Mouse (Mus musculus) cerebellum, adult (tissue): ENCODE results near the gene Bcl10.
A peak's percentile ranks its signal among the peaks of the same experiment; 100 is the strongest.
"Not testable (repeated sequence)": the region's sequence is repeated elsewhere in the genome, so short reads cannot be mapped to it uniquely, and the experiment has no call there.

ENCODE experiments used
- ATAC-seq: cut with Nextera tagmentation; 2 replicates; pipeline ENCODE4 v1.9.2; 2017; ENCODE audit warnings: mild to moderate bottlenecking, moderate library complexity, mixed read lengths; ENCODE audit not compliant: insufficient number of reproducible peaks, low FRiP score, low TSS enrichment

Gene Bcl10

DNA sequence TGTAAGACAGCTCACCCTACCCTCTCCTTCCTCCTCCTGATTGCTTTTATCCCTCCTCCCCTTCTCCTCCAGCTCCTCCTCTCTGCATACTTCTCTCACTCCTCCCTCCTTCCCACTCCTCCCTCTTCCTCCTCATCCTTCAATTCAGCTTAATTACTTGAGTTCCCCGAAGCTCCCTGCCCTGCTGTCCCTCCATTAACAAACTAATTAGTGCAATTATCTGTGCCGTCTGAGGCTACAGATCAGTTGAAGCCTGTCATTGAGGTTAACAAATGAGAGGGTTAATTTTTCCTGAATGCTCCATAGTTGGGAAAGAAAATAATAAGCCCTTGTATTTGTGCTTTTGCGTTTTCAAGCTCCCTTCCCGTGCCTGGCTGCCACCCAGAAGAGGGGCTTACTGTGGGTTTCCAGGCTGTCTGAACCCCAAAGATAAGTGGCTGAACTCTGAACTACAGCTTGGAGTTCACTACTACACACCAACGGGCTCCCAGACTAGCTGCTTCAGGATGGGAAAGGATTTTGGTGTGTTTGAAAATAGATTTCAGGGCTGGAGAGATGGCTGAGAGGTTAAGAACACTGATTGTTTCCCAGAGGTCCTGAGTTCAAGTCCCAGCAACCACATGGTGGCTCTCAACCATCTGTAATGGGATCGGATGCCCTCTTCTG lies 25.1 kb downstream of the Bcl10 start:
- no peak for ATAC-seq

DNA sequence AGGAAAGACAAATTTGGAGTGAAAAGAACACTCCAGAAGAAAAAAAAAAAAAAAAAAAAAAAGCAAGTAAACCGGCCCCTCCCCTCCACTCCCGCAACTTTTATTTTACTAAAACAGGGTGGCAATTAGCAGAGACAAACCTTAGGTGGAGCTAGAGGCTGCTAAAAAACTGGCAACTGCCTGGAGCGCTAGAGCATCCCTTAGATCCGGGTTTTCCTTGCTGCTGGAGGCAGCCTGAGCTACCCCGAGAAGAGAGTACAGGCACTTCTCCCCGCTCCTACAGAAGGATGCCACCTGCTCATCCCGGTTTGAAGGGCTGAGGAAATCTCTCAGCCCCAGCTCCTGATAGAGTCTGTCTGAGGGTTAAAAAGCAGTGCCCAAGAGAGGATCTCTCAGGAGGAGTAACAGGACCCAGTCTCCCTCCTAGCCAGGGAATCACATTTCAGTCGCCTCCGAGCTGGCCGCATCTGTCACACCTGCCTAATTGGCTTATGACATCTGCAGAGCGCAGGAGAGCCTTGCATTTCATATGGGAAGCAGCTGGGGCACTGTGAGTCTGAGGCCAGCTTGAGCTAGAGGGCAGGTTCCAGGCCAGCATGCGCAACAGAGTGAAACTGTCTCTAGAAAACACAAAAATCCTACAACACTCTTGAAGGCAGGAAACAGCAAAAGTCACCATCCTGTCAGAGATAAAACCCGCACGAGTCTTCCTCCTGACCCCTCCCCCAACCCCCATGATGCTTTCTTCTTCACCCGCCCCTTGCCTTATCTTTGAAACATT lies 27.6 kb downstream of the Bcl10 start:
- ATAC-seq, result peak; percentile 87

DNA sequence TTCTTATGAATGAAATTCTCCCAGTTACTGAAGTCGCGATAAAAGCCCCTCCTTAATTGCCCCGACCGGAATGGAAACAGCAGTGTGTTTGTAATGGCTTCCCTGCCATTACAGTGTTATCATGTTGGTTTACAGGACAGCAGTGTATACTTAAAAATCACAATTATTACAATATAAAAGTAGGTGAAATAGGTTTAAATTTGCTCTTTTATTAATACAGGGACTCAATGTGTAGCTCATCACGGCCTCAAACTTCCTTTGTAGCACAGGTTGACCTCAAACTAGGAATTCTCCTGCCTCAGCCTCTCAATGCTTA lies 28.2 kb downstream of the Bcl10 start:
- ATAC-seq, result no peak

DNA sequence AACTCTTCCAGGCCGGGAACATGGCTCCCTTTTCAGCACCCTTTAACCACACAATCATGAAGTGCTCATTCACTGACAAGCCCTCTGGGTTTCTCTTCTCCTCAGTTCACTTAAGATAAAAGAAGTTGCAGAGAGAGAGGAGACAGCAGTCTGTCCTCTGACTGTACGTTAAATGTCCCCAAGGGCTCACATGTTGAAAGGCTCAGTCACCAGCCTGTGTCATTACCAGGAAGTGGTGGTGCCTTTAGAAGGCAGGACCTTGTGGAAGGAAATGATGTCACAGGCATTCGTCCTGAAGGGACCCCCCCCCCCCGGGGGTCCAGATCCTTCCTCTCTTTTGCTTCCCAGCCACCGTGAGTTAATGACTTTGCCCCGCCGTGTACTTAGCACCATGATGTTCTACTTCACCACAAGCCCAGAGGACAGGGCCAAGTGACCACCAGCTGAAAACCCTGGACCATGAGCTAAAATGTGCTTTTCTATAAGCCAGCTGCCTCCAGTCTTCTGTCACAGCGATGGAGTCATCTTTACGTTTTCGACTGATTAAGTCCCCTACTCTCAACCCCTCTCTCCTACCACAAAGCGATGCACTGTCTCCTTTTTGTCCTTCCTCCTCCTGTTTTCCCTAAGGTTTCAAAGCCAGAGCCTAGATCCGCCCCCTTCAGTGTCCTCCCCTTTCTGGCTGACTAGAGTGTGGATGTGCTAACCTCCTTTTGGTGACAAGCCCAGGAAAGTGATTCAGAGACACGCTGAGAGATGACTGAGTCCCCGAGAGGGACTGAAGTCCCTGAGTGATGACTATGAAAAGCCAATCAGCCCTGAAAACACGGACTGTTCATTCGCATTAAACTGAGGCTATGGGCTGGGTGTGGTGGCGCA lies 28.9 kb downstream of the Bcl10 start:
- no peak for ATAC-seq

DNA sequence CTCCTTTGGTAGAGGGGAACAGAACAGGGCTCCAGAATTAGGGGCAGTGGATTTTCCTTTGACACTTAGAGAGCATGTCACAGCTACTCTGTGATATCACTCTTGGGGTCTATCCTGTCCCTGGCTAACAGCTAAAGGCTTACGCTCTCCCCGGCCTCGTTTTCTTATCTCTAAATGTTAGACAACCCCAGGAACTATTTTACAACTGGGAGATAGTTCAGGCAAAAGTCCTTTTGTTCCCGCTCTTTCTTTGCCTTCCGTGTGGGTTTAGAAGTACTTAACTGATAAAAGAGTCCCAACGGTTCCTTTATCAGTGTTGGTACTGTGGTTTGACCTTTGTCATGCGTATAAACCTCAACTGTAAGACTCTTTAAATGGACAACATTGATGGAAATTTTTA lies 30.3 kb downstream of the Bcl10 start:
- no peak for ATAC-seq

- no peak for ATAC-seq
Measured at GRCm38 (mm10) chr3:145953411-145953810, 30.8 kb downstream of the Bcl10 start.

GRCm38 (mm10) chr3:145959824-145960223 lies 37.2 kb downstream of the Bcl10 start:
- no peak for ATAC-seq

DNA sequence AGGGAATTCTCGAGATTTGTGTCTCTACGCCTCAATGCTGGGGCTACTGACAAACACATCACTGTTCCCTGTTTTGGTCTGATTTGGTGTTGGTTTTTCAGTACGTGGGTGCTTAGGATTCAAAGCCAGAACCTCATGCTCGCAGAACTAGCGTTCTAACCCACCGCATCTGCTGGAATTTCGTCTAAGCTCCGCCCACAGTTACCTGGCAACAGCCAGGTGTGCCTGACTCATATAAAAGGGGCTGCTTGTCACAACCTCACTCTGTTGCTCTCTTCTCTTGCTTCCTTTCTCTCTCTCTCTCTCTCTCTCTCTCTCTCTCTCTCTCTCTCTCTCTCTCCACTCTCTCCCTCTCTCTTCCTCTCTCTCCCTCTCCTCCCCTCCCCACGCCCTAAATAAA lies 39.8 kb downstream of the Bcl10 start:
- ATAC-seq, result no peak

- ATAC-seq, result no peak; the same call in 1 of the 2 replicates
Measured at GRCm38 (mm10) chr3:145963101-145964017, 40.8 kb downstream of the Bcl10 start.

DNA sequence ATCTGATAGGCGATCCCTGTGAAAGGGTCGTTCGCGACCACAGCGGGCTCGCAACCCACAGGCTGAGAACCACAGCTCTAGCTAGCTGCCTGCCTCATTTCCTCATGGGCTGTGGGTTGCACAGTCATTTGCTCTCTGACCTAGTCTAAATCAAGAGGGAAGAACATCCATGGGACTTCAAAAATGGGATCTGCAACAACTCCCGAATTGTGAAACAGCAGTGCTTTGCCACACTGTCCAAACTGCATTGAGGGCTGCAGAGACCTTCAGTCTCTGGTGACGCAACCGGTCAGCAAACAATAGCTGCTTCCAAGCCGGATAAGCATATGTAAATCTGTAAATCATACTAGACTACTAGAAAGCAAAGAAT lies 41.4 kb downstream of the Bcl10 start:
- no peak for ATAC-seq

DNA sequence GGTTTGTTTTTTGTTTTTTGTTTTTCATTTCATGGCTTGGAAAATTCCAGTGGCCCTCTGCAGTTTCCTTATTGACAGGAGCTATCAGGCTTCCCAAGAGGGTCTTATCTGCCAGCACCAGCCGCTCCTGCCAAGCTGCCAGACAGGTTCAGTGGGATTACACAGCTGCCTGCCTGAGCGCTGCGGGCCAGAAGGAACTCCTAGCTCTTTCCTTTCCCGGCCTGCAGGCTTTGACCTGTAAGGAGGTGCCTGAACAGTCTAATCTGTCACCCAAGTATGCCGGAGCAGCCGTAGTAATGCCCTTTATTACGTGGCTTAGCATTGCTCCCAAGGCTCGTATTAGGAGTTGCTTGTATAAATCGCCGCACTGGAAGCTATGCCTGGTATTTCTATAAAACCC lies 41.9 kb downstream of the Bcl10 start:
- no peak for ATAC-seq

DNA sequence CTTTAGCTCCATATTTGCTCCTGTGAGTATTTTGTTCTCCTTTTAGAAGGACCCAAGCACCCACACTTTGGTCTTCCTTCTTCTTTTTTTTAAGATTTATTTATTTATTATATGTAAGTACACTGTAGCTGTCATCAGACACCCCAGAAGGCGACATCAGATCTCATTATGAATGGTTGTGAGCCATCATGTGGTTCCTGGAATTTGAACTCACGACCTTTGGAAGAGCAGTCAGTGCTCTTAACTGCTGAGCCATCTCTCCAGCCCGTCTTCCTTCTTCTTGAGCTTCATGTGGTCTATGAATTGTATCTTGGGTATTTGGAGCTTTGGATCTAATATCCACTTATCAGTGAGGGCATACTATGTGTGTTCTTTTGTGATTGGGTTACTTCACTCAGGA lies 43.0 kb downstream of the Bcl10 start:
- not testable (repeated sequence) for ATAC-seq

GRCm38 (mm10) chr3:145966806-145967205 lies 44.2 kb downstream of the Bcl10 start:
- ATAC-seq, result no peak

GRCm38 (mm10) chr3:145969031-145969501 lies 46.5 kb downstream of the Bcl10 start:
- no peak for ATAC-seq

DNA sequence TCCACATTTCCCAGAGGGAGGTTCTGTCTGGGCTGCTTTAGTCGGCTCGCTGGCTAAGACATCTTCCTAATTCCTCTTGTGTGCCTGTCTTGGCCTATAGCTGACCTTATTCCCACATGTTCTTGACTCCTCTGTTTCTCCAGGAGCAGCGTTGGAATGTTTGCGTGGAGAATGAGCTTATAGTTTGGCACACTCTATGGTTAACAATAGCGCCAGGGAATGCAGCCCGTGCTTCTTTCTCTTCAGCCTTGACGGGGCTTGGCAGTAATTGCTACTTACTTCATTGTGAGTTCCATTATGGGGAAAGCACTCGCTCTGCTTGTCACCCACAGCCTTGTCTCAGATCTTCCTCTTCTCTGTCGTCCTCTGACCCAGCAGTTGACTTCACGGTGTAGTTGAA lies 48.9 kb downstream of the Bcl10 start:
- ATAC-seq, result no peak

- ATAC-seq, result no peak
Measured at GRCm38 (mm10) chr3:145974986-145975385, 52.4 kb downstream of the Bcl10 start.
